Mouse (Mus musculus) limb, embryonic 12.5 days (tissue): Measurements from ENCODE around the gene Deup1. TPM values are rescaled to one million over a fixed set of nuclear protein-coding genes. Genes with fewer than 3 reads are reported as not detected.

ENCODE experiments used
- ATAC-seq: fragments of 200-750 bp; cut with Nextera tagmentation; 2 replicates; pipeline ENCODE4 v1.8.0; 2017; ENCODE audit warnings: low read depth, moderate TSS enrichment; ENCODE audit not compliant: insufficient number of reproducible peaks, insufficient read depth, low FRiP score, low TSS enrichment
- H3K27ac ChIP-seq: fragments of 300-500 bp; sonication (generic); 2 replicates; pipeline ENCODE4 v1.5.1; 2016; ENCODE audit warnings: mild to moderate bottlenecking, moderate library complexity
- H3K27me3 ChIP-seq: fragments of 300-500 bp; sonication (generic); 2 replicates; pipeline ENCODE4 v1.6.1; 2016; ENCODE audit warnings: mild to moderate bottlenecking, moderate library complexity
- H3K36me3 ChIP-seq: fragments of 300-500 bp; sonication (generic); 2 replicates; pipeline ENCODE4 v1.6.1; 2016; ENCODE audit warnings: mild to moderate bottlenecking, moderate library complexity
- H3K4me1 ChIP-seq: fragments of 300-500 bp; sonication (generic); replicated peaks from 2 replicates; pipeline ENCODE4 v1.6.1; 2016
- H3K4me2 ChIP-seq: fragments of 300-500 bp; sonication (generic); 2 replicates; pipeline ENCODE4 v1.6.1; 2016; ENCODE audit warnings: mild to moderate bottlenecking, moderate library complexity
- H3K4me3 ChIP-seq: fragments of 300-500 bp; sonication (generic); replicated peaks from 2 replicates; pipeline ENCODE4 v1.5.1; 2016; ENCODE audit warnings: mild to moderate bottlenecking
- H3K9ac ChIP-seq: fragments of 300-500 bp; sonication (generic); replicated peaks from 2 replicates; pipeline ENCODE4 v1.6.1; 2016; ENCODE audit warnings: mild to moderate bottlenecking, moderate library complexity
- H3K9me3 ChIP-seq: fragments of 300-500 bp; sonication (generic); 2 replicates; pipeline ENCODE4 v1.6.1; 2016; ENCODE audit warnings: mild to moderate bottlenecking, moderate library complexity
- WGBS: fragments of 180-500 bp; shearing (Covaris S2); methylation state at CpG from one replicate; pipeline ENCODE4 v1.1.7; 2016; 5-methylcytosine and 5-hydroxymethylcytosine counted together
- polyA plus RNA-seq: library from polyadenylated mRNA; unstranded; fragments of >200 nt; fragmentation: Nextera tagmentation; extraction: Ambion mirVana; gene quantifications from 2 replicates; pipeline ENCODE4 v1.2.1, GENCODE M21; 2016

The Deup1 gene
- polyA plus RNA-seq, 1 experiment from 2014 or later: 0.06 TPM

- no peak for ATAC-seq
- no peak overlapping the region for H3K27ac ChIP-seq
Observed at GRCm38 (mm10) chr9:15531204-15531603, 96.5 kb downstream of the Deup1 start.

GRCm38 (mm10) chr9:15529965-15530320 is 97.8 kb downstream of the Deup1 start:
- WGBS: 84% methylated on average over 2 of the region's 2 CpGs
- Histone ChIP-seq H3K9me3 (no peaks in the 10 kb centered on the region), H3K9ac (no peak overlapping the region), H3K4me3 (no peak overlapping the region), H3K4me2 (no peak overlapping the region), H3K36me3 (peaks cover 8% of the 10 kb centered on the region; the same call in 1 of the 2 replicates), H3K27ac (no peak overlapping the region), H3K4me1 (peaks cover 55% of the 10 kb centered on the region), H3K27me3 (no peaks in the 10 kb centered on the region)
- ATAC-seq: no peak

More at GRCm38 (mm10) chr9:15531204-15531603, 96.5 kb downstream of the Deup1 start:
- peaks cover 54% of the 10 kb centered on the region for H3K4me1 ChIP-seq
- H3K27me3 ChIP-seq: no peaks in the 10 kb centered on the region
- H3K36me3 ChIP-seq: peaks cover 4% of the 10 kb centered on the region; the same call in 1 of the 2 replicates
- no peak overlapping the region for H3K4me3 ChIP-seq
- no peaks in the 10 kb centered on the region for H3K9me3 ChIP-seq
- H3K9ac ChIP-seq: no peak overlapping the region
- H3K4me2 ChIP-seq: no peak overlapping the region
- WGBS: 70% methylated on average over 5 of the region's 5 CpGs

- Histone ChIP-seq H3K4me2 (no peak overlapping the region), H3K4me1 (peaks cover 51% of the 10 kb centered on the region), H3K36me3 (peaks cover 8% of the 10 kb centered on the region; the same call in 1 of the 2 replicates), H3K9ac (no peak overlapping the region), H3K27me3 (no peaks in the 10 kb centered on the region), H3K27ac (0 out of 2 replicates have a peak overlapping the region, but pooled peaks have one; percentile 12), H3K9me3 (no peaks in the 10 kb centered on the region), H3K4me3 (no peak overlapping the region)
- peak; percentile 50 for ATAC-seq
- 61% methylated on average over 8 of the region's 8 CpGs for WGBS
Observed at GRCm38 (mm10) chr9:15529275-15529964, 98.3 kb downstream of the Deup1 start.

- H3K4me1 ChIP-seq: peaks cover 53% of the 10 kb centered on the region
- ATAC-seq: no peak
- no peaks in the 10 kb centered on the region for H3K9me3 ChIP-seq
- 78% methylated on average over 7 of the region's 7 CpGs for WGBS
- no peak overlapping the region for H3K9ac ChIP-seq
- H3K36me3 ChIP-seq: 0 out of 2 replicates have a peak, but pooled peaks cover 4% of the 10 kb centered on the region
- H3K27ac ChIP-seq: no peak overlapping the region
- no peaks in the 10 kb centered on the region for H3K27me3 ChIP-seq
- H3K4me2 ChIP-seq: no peak overlapping the region
- H3K4me3 ChIP-seq: no peak overlapping the region
Observed at GRCm38 (mm10) chr9:15528368-15528767, 99.4 kb downstream of the Deup1 start.

- no peak for ATAC-seq
- no peak overlapping the region for H3K27ac ChIP-seq
- H3K4me3 ChIP-seq: no peak overlapping the region
- no peak overlapping the region for H3K4me2 ChIP-seq
- H3K9me3 ChIP-seq: no peaks in the 10 kb centered on the region
- peaks cover 56% of the 10 kb centered on the region for H3K4me1 ChIP-seq
- H3K27me3 ChIP-seq: no peaks in the 10 kb centered on the region
- WGBS: 73% methylated on average over 6 of the region's 6 CpGs
- H3K9ac ChIP-seq: no peak overlapping the region
- 0 out of 2 replicates have a peak, but pooled peaks cover 4% of the 10 kb centered on the region for H3K36me3 ChIP-seq
Observed at GRCm38 (mm10) chr9:15527846-15528245, 99.9 kb downstream of the Deup1 start.

GRCm38 (mm10) chr9:15526539-15526938 is 101.2 kb downstream of the Deup1 start:
- H3K4me1 ChIP-seq: peaks cover 54% of the 10 kb centered on the region
- no peaks in the 10 kb centered on the region for H3K27me3 ChIP-seq
- H3K36me3 ChIP-seq: 0 out of 2 replicates have a peak, but pooled peaks cover 4% of the 10 kb centered on the region
- H3K4me2 ChIP-seq: no peak overlapping the region
- no peaks in the 10 kb centered on the region for H3K9me3 ChIP-seq
- no peak for ATAC-seq
- WGBS: 85% methylated on average over 7 of the region's 7 CpGs
- 0 out of 2 replicates have a peak overlapping the region, but pooled peaks have one; percentile 8 for H3K27ac ChIP-seq
- H3K4me3 ChIP-seq: no peak overlapping the region
- no peak overlapping the region for H3K9ac ChIP-seq

- H3K4me1 ChIP-seq: peaks cover 43% of the 10 kb centered on the region
- H3K27ac ChIP-seq: no peak overlapping the region
- H3K4me2 ChIP-seq: no peak overlapping the region
- no peak for ATAC-seq
- H3K9me3 ChIP-seq: no peaks in the 10 kb centered on the region
- WGBS: 71% methylated on average over 8 of the region's 8 CpGs
- no peak overlapping the region for H3K9ac ChIP-seq
- H3K36me3 ChIP-seq: 0 out of 2 replicates have a peak, but pooled peaks cover 4% of the 10 kb centered on the region
- H3K4me3 ChIP-seq: no peak overlapping the region
- H3K27me3 ChIP-seq: no peaks in the 10 kb centered on the region
Observed at GRCm38 (mm10) chr9:15525246-15525645, 102.5 kb downstream of the Deup1 start.

- H3K4me1 ChIP-seq: peaks cover 31% of the 10 kb centered on the region
- no peak overlapping the region for H3K4me2 ChIP-seq
- no peak overlapping the region for H3K4me3 ChIP-seq
- H3K27me3 ChIP-seq: no peaks in the 10 kb centered on the region
- H3K36me3 ChIP-seq: 0 out of 2 replicates have a peak, but pooled peaks cover 4% of the 10 kb centered on the region
- ATAC-seq: no peak; the same call in 1 of the 2 replicates
- WGBS: 82% methylated on average over 6 of the region's 6 CpGs
- no peaks in the 10 kb centered on the region for H3K9me3 ChIP-seq
- no peak overlapping the region for H3K27ac ChIP-seq
- no peak overlapping the region for H3K9ac ChIP-seq
Observed at GRCm38 (mm10) chr9:15523646-15524045, 104.1 kb downstream of the Deup1 start.

GRCm38 (mm10) chr9:15522887-15523286 is 104.8 kb downstream of the Deup1 start:
- no peaks in the 10 kb centered on the region for H3K27me3 ChIP-seq
- H3K27ac ChIP-seq: no peak overlapping the region
- H3K4me3 ChIP-seq: no peak overlapping the region
- 74% methylated on average over 5 of the region's 5 CpGs for WGBS
- peaks cover 28% of the 10 kb centered on the region for H3K4me1 ChIP-seq
- no peak for ATAC-seq
- H3K36me3 ChIP-seq: 0 out of 2 replicates have a peak, but pooled peaks cover 4% of the 10 kb centered on the region
- H3K9ac ChIP-seq: no peak overlapping the region
- H3K4me2 ChIP-seq: no peak overlapping the region
- no peaks in the 10 kb centered on the region for H3K9me3 ChIP-seq

GRCm38 (mm10) chr9:15522348-15522747 is 105.4 kb downstream of the Deup1 start:
- WGBS: 93% methylated on average over 10 of the region's 10 CpGs
- no peak for ATAC-seq

GRCm38 (mm10) chr9:15517979-15518378 is 109.8 kb downstream of the Deup1 start:
- no peak for ATAC-seq
- 88% methylated on average over 4 of the region's 4 CpGs for WGBS
- no peaks in the 10 kb centered on the region for H3K36me3 ChIP-seq
- H3K4me3 ChIP-seq: no peak overlapping the region
- H3K9ac ChIP-seq: no peak overlapping the region
- no peak overlapping the region for H3K27ac ChIP-seq
- H3K9me3 ChIP-seq: no peaks in the 10 kb centered on the region
- H3K27me3 ChIP-seq: no peaks in the 10 kb centered on the region; the same call in 1 of the 2 replicates
- peaks cover 5% of the 10 kb centered on the region for H3K4me1 ChIP-seq
- no peak overlapping the region for H3K4me2 ChIP-seq

More at GRCm38 (mm10) chr9:15522348-15522747, 105.4 kb downstream of the Deup1 start:
- peaks cover 26% of the 10 kb centered on the region for H3K4me1 ChIP-seq
- no peaks in the 10 kb centered on the region for H3K9me3 ChIP-seq
- no peak overlapping the region for H3K9ac ChIP-seq
- no peak overlapping the region for H3K4me3 ChIP-seq
- H3K27me3 ChIP-seq: no peaks in the 10 kb centered on the region
- H3K27ac ChIP-seq: no peak overlapping the region
- H3K4me2 ChIP-seq: no peak overlapping the region
- H3K36me3 ChIP-seq: 0 out of 2 replicates have a peak, but pooled peaks cover 4% of the 10 kb centered on the region
